Mouse (Mus musculus) T-helper 1 cell (primary cell): ENCODE data around the gene Zkscan5.
"Not testable (repeated sequence)": the region's sequence is repeated elsewhere in the genome, so short reads cannot be mapped to it uniquely, and the experiment has no call there.

ENCODE experiments used
- in situ Hi-C: fragments of 300-600 bp; cut with MboI, MseI; formaldehyde crosslinking; loops from one replicate; pipeline ENCODE4 v1.15.1; 2025; ENCODE audit warnings: high pct_unique_total_duplicates

Zkscan5 gene

DNA sequence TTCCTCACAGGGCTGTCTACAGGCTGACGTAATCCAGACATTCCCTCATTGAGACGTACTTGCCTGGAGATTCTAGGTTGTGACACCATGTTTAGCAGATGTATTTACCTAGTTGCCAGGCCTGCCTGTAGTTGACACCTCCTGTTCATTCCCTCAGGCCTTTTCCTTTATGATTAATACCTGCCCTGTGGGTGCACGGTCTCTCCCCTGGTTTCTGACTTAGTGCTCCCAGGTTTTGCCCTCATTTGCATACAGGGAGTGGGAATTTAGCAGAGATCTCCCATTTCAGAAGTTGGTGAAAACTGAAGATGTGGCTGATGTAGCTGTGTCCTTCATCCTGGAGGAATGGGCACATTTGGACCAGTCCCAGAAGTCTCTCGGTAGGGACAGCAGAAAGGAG is 7.9 kb downstream of the Zkscan5 start:
- in situ Hi-C loops, result no loop called here

DNA sequence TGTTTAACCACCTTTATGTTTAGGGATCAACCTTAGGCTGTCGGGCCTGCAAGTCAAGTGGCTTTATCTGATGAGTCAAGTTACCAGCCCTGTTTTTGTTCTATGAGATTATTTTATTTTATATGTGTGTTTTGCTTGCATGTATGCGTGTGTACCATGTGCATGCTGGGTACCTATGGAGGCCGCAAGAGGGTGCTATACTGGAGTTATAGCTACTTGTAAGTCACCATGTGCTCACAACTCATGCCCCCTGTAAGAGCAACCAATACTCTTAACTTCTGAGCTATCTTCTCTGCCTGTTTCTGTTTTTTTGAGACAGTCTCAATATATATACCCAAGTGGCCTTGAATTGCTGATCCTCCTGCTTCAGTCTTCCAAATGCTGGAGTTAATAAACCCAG is 9.1 kb downstream of the Zkscan5 start:
- in situ Hi-C loops, result no loop called here

DNA sequence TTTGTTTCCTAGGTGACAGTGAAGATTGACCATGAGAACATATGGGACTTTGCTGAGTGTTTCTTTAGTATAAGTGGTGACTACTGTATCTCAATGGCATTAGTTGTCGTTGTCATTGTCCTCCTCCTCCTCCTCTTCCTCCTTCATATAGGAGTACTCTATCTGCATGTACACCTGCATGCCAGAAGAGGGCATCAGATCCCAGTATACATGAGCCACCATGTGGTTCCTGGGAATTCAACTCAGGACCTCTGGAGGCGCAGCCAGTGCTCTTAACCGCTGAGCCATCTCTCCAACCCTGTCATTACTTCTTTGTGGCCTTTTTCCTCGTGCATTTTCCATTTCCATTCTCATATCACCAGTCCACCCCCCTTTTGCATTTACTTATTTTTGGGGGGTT is 10.3 kb downstream of the Zkscan5 start:
- in situ Hi-C loops, result no loop called here

GRCm38 (mm10) chr5:145217746-145218145 is 13.4 kb downstream of the Zkscan5 start:
- in situ Hi-C loops, result no loop called here

- in situ Hi-C loops, result no loop called here
Measured at GRCm38 (mm10) chr5:145218206-145218605, 13.8 kb downstream of the Zkscan5 start.

DNA sequence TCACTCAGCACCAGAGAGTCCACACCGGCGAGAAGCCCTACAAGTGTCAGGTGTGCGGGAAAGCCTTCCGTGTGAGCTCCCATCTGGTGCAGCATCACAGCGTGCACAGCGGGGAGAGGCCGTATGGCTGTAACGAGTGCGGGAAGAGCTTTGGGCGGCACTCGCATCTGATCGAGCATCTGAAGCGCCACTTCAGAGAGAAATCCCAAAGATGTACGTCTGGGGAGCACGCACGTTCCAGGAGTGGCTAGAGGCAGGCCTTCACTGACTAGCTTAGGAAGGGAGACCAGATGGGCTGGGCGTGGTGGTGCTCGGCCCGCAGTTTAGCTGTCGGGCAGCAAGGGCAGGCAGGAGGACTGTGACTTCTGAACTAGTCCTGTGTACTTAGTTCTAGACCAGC is 14.3 kb downstream of the Zkscan5 start:
- in situ Hi-C loops, result no loop called here

DNA sequence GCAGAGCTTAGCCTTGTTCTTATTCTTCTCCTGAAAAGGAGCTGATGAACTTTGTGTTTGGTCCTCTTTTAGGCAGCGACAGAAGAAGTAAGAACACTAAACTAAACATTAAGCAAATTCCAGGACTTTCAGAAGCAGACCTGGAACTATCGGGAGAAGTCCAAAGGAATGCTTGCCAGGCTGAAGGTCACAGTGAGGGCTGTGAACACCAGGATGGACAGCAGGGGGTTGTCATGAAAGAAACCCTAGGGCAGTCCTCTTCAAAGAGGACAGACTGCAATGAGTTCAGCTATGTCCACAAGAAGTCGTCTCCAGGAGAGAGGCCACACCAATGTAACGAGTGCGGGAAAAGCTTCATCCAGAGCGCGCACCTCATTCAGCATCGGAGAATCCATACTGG is 15.6 kb downstream of the Zkscan5 start:
- in situ Hi-C loops, result no loop called here

GRCm38 (mm10) chr5:145222840-145223239 is 18.5 kb downstream of the Zkscan5 start:
- in situ Hi-C loops, result no loop called here

DNA sequence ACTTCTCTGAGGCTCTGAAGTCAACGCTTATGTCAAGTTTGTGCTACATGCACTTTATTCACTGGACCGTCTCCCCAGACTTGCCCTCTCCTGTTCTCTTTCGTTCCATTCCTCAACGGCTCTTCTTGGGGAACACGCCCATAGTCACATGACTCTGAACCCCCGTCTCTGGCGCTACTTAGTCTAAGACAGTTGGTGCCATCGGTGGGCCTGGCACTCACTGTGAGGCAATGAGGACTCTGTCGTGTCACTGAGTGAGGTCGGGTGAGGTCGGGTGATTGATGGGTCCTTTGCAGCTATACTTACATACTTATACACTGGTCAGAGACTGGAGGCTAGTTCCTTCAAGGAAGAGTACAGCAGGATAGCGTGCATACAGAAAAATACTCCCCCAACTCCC is 19.0 kb downstream of the Zkscan5 start:
- in situ Hi-C loops, result no loop called here

DNA sequence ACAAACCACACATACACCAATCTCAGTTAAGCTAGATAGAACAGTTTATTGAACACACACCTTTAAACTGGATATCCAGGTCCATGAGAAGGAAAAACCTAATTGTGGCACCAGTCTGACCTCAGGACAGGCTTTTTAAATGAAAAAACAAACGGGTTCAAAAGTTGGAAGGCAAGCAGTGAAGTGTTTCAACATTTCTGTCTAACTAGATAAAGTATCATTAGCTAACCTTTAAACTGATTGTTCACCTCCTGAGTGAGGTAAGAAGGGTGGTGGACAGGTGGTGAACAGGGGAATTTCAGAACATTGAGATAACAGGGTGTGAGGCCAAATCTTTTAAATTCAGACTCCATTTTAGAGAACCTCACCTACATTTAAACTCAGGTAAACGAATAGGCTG is 22.1 kb downstream of the Zkscan5 start:
- in situ Hi-C loops, result no loop called here

- in situ Hi-C loops, result not testable (repeated sequence)
Measured at GRCm38 (mm10) chr5:145229283-145229682, 24.9 kb downstream of the Zkscan5 start.

DNA sequence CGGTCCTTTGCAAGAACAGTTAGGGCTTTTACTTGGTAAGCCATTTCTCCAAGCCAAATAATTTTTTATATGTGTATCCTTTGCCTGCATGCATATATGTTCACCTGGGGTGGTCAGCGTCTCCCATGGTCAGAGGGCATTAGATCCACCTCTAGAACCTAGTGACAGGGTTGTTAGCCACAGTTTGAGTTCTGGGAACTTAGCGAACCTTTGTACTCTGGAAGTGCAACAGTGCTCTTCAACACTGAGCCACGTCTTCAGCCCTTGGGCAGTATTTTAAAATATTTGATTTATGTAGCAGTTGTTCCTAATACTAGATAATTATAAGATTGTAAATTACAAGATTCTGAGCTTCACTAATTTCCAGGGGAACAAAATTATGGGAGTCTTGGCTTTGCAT is 26.3 kb downstream of the Zkscan5 start:
- in situ Hi-C loops, result no loop called here

GRCm38 (mm10) chr5:145231367-145231871 is 27.1 kb downstream of the Zkscan5 start, which contains the start of gene Zfp655:
TSS of gene Zfp655 (plus strand) at chr5:145231715.
- in situ Hi-C loops, result no loop called here

DNA sequence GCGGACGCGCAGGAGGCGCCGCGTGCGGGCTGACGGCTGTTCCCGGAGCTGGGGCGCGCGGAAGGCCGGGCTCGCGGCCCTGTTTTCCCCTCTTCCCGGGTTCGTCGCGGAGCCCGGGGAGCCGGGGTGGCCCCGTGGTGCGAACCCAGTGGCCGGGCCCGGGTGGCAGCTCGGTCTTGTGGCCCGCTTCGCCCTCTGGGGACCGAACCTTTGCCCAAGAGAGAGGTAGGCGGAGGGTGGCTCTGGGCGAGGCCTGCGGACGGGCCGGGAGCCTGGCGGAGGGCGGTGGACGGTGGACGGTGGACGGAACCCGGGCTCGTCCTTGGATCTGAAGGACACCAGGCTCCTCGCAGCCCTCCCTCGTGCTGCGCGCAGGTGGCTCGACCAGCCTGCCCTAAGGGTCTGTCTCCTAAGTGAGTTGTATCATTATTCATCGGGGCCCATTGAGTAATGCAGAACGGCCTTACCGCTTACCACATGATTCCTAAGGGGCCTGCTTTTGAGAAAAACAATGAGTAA is 27.6 kb downstream of the Zkscan5 start:
- in situ Hi-C loops, result no loop called here

DNA sequence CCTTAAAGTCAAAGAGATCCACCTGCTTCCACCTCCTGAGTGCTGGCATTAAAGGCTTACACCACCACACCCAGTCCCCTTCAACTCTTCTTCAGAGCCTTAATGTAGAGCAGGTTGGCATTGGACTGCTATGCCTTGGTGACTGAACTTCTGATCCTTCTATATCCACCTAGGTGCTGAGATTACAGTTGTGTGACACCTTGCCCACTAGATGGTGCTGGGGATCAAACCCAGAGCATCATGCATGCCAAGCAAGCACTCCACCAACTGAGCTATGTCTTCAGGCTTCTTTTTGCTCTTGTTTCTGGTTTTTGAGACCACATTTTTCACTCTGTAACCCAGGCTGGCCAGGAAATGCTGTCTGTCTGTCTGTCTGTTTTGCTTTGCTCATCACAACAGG is 30.3 kb downstream of the Zkscan5 start:
- in situ Hi-C loops, result no loop called here

DNA sequence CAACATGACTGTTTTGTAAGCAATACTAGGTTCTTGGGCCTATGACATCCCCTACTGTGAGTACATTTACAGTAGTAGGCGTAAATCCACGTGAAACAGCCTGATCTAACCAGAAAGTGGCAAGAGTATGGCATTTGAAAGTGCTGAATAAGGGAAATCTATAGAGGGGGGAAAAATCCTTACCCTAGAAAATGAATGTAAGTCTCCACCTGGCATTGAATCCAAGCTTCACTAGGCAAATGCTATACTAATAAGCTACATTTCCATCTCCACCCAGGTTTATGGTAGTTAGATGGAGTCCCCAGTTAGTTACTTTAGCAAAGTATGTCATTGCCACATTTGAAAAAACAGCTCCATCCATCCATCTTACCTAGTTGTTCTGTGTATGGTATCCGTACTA is 45.2 kb downstream of the Zkscan5 start:
- in situ Hi-C loops, result no loop called here
